Mouse (Mus musculus): Measurements from ENCODE around the gene Mapk12. TPM values are rescaled to one million over a fixed set of nuclear protein-coding genes. Genes with fewer than 3 reads are reported as not detected.

Gene Mapk12
- polyA plus RNA-seq, 1 experiment = 30.5 TPM

DNA sequence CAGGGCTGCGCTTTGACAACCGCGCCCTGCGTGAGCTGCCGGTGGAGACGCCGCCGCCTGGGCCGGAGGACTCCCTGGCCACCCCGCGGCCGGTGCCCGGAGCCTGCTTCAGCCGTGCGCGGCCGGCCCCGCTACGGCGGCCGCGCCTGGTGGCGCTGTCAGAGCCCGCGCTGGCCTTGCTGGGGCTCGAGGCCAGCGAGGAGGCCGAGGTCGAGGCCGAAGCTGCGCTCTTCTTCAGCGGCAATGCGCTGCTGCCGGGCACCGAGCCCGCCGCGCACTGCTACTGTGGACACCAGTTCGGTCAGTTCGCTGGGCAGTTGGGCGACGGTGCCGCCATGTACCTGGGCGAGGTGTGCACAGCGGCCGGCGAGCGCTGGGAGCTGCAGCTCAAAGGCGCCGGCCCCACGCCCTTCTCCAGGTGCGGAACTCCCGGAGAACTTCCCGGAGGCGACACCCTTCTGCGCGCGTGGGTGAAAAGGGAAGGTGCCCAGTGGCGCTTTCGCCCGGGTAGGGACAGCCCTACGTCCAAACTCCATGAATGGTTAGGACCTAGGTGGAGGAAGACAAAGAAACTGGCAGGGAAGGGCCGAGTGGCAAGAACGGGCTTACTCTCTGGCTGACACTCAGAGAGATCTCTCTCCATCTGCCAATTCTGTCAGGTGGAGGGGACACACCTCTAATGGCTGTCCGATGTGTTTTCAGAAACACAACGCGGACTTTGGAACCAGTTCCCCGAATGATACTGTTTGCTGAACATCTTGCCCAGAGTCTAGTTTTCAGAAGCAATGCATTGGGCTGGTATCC is 51.1 kb downstream of the Mapk12 start:
- TF ChIP-seq MYOD1 (IDR thresholded peaks at IDR 0.05; ENCODE audit: control insufficient read depth, insufficient read length, low read depth) (no peak), CEBPB (IDR thresholded peaks at IDR 0.05; ENCODE audit: low read depth) (no peak), MYOG (IDR thresholded peaks at IDR 0.05; ENCODE audit: control insufficient read depth, extremely low read depth, insufficient read length) (no peak), MAX (IDR thresholded peaks at IDR 0.05) (no peak), CTCF (IDR thresholded peaks at IDR 0.05; ENCODE audit: control insufficient read depth, insufficient read depth, insufficient read length) (no peak), USF1 (IDR thresholded peaks at IDR 0.05; ENCODE audit: low read depth) (no peak), FOSL1 (IDR thresholded peaks at IDR 0.05; ENCODE audit: insufficient read depth, low read length, poor library complexity, severe bottlenecking) (no peak)
- peaks cover 12% of the 10 kb centered on the region for H3K79me2 ChIP-seq (ENCODE audit: control insufficient read depth, insufficient read depth)
- peaks cover 12% of the 10 kb centered on the region for H3K36me3 ChIP-seq (ENCODE audit: control insufficient read depth, insufficient read depth)
- H3ac ChIP-seq (ENCODE audit: control insufficient read depth, insufficient read length, low read depth) = peak overlapping the region; percentile 84
- H3K4me3 ChIP-seq (ENCODE audit: insufficient read depth, poor library complexity, severe bottlenecking) = peak overlapping the region; percentile 84
- H3K79me3 ChIP-seq (ENCODE audit: low read depth) = no peaks in the 10 kb centered on the region
- H3K27me3 ChIP-seq (ENCODE audit: control insufficient read depth, insufficient read depth, insufficient read length) = no peaks in the 10 kb centered on the region

DNA sequence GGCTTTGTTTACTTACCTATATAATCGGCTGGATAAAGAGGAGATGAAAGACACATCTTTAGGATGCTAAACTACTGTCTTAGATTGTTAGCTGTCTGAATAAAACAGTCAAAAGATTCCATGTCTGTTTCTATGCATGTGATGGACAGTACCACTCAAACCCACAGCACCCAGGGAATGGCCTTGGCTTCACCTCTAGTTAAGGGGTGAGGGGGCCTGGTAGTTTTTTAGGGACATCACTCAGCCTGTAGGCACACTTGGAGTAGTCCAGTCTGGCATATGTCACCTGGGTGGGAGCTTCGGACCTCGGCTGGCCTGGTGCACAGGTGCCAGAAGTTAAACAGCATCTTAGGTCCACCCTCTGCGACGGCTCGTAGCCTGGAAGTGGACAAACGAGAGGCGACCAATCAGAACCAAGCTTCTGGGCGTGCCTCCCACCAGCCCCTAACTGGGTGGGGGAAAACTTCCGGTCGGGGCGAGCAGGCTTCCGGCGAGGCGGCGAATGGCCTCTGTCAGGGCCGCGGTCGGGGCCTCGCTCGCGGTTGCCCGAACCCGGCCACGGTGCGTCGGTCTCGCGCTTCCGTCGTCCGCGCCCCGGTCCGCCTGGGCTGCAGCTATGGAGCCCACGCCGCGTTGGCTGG is 51.8 kb downstream of the Mapk12 start, which contains the start of gene Selenoo:
Selenoo (plus strand) TSS at position 478 of the 641 bp plus-strand sequence.
- Histone ChIP-seq H3ac (ENCODE audit: control insufficient read depth, insufficient read length, low read depth) (peak within 1 kb of the TSS; percentile 84), H3K36me3 (ENCODE audit: control insufficient read depth, insufficient read depth) (peaks cover 13% of the 10 kb centered on the region), H3K79me3 (ENCODE audit: low read depth) (no peaks in the 10 kb centered on the region), H3K4me3 (ENCODE audit: insufficient read depth, poor library complexity, severe bottlenecking) (peak within 1 kb of the TSS; percentile 84), H3K79me2 (ENCODE audit: control insufficient read depth, insufficient read depth) (peaks cover 12% of the 10 kb centered on the region), H3K27me3 (ENCODE audit: control insufficient read depth, insufficient read depth, insufficient read length) (no peaks in the 10 kb centered on the region)
- TF ChIP-seq CEBPB (IDR thresholded peaks at IDR 0.05; ENCODE audit: low read depth) (no peak), CTCF (IDR thresholded peaks at IDR 0.05; ENCODE audit: control insufficient read depth, insufficient read depth, insufficient read length) (no peak), USF1 (IDR thresholded peaks at IDR 0.05; ENCODE audit: low read depth) (no peak), MYOG (IDR thresholded peaks at IDR 0.05; ENCODE audit: control insufficient read depth, extremely low read depth, insufficient read length) (no peak), MYOD1 (IDR thresholded peaks at IDR 0.05; ENCODE audit: control insufficient read depth, insufficient read length, low read depth) (peak; percentile 2), FOSL1 (IDR thresholded peaks at IDR 0.05; ENCODE audit: insufficient read depth, low read length, poor library complexity, severe bottlenecking) (no peak), MAX (IDR thresholded peaks at IDR 0.05) (peak; percentile 25)

DNA sequence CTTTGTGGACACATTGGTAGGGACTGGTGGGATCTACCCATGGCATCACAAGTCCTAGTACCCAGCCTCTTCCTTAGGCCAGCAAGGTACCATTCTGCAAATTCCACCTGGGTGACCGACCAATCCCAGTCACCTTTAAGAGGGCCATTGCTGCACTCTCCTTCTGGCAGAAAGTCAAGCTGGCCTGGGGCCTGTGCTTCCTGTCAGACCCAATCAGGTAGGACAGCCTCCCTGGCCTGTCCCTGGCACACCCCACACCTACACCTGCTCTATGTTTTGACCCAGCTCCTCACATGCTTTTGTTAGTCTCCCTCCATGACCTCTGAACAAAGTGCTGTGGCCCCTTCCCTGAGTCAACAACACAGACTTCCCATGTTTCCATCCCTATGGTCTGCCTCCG is 55.7 kb downstream of the Mapk12 start:
- H3K4me3 ChIP-seq (ENCODE audit: insufficient read depth, poor library complexity, severe bottlenecking) = no peak overlapping the region
- H3K27me3 ChIP-seq (ENCODE audit: control insufficient read depth, insufficient read depth, insufficient read length) = no peaks in the 10 kb centered on the region
- H3K79me3 ChIP-seq (ENCODE audit: low read depth) = no peaks in the 10 kb centered on the region
- H3ac ChIP-seq (ENCODE audit: control insufficient read depth, insufficient read length, low read depth) = no peak overlapping the region
- peaks cover 45% of the 10 kb centered on the region for H3K36me3 ChIP-seq (ENCODE audit: control insufficient read depth, insufficient read depth)
- H3K79me2 ChIP-seq (ENCODE audit: control insufficient read depth, insufficient read depth) = peaks cover 21% of the 10 kb centered on the region
- TF ChIP-seq MYOG (IDR thresholded peaks at IDR 0.05; ENCODE audit: control insufficient read depth, extremely low read depth, insufficient read length) (no peak), MAX (IDR thresholded peaks at IDR 0.05) (no peak)

DNA sequence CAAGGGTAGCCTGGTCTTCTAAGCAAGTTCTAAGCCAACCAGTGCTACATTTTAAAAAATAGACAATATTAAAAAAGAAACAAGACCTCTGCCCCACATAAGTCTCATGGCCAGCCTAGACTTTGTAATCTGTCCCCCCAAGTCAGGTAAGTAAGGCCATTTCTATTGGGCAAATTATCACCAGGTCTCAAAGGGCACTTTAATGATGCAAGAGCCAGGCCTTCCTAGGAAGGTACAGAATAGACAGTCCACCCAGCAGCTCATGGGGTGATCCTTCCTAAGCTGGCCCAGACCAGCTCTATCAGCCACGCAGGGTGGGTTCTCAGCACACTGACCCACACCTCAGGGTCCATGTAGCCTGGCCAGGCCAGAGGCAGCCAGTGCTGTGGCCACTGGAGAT is 56.6 kb downstream of the Mapk12 start:
- H3K79me2 ChIP-seq (ENCODE audit: control insufficient read depth, insufficient read depth) = peaks cover 23% of the 10 kb centered on the region
- no peak overlapping the region for H3ac ChIP-seq (ENCODE audit: control insufficient read depth, insufficient read length, low read depth)
- H3K4me3 ChIP-seq (ENCODE audit: insufficient read depth, poor library complexity, severe bottlenecking) = no peak overlapping the region
- H3K27me3 ChIP-seq (ENCODE audit: control insufficient read depth, insufficient read depth, insufficient read length) = no peaks in the 10 kb centered on the region
- no peak for TF ChIP-seq MAX (IDR thresholded peaks at IDR 0.05)
- no peak for TF ChIP-seq USF1 (IDR thresholded peaks at IDR 0.05; ENCODE audit: low read depth)
- no peak for TF ChIP-seq FOSL1 (IDR thresholded peaks at IDR 0.05; ENCODE audit: insufficient read depth, low read length, poor library complexity, severe bottlenecking)
- TF ChIP-seq CTCF (IDR thresholded peaks at IDR 0.05; ENCODE audit: control insufficient read depth, insufficient read depth, insufficient read length) = no peak
- no peak for TF ChIP-seq CEBPB (IDR thresholded peaks at IDR 0.05; ENCODE audit: low read depth)
- no peak for TF ChIP-seq MYOD1 (IDR thresholded peaks at IDR 0.05; ENCODE audit: control insufficient read depth, insufficient read length, low read depth)
- TF ChIP-seq MYOG (IDR thresholded peaks at IDR 0.05; ENCODE audit: control insufficient read depth, extremely low read depth, insufficient read length) = no peak
- H3K36me3 ChIP-seq (ENCODE audit: control insufficient read depth, insufficient read depth) = peaks cover 45% of the 10 kb centered on the region
- H3K79me3 ChIP-seq (ENCODE audit: low read depth) = peaks cover 2% of the 10 kb centered on the region

Small RNA genes lying within 50 kb of the gene (microRNA-seq; reads per million reads assigned to microRNA genes)
- gene Mir6958 (ENCODE audit: borderline microRNAs expressed) (0.32 reads per million), gene Mir7118 (ENCODE audit: borderline microRNAs expressed) (0.76 reads per million, percentile 16 among the genes with 10 or more reads in this experiment)

Other genes starting within 250 kb of the Mapk12 start
- gene Ttll8, start 186.3 kb downstream of the Mapk12 start, polyA plus RNA-seq (2012; fragmentation: generic; extraction: Trizol) = not detected
- 0.02 TPM for gene Mlc1, start 161.7 kb downstream of the Mapk12 start, polyA plus RNA-seq (2012; fragmentation: generic; extraction: Trizol)
- gene Mov10l1, start 157.8 kb downstream of the Mapk12 start, polyA plus RNA-seq (2012; fragmentation: generic; extraction: Trizol) = not detected
- gene Panx2, start 81.0 kb downstream of the Mapk12 start, polyA plus RNA-seq (2012; fragmentation: generic; extraction: Trizol) = not detected
- 74.1 TPM for gene Trabd, start 65.6 kb downstream of the Mapk12 start, polyA plus RNA-seq (2012; fragmentation: generic; extraction: Trizol)
- 13.7 TPM for gene Selenoo, start 51.6 kb downstream of the Mapk12 start, polyA plus RNA-seq (2012; fragmentation: generic; extraction: Trizol)
- gene Tubgcp6, start 17.6 kb downstream of the Mapk12 start, polyA plus RNA-seq (2012; fragmentation: generic; extraction: Trizol) = 19.0 TPM
- gene Hdac10, start 12.0 kb downstream of the Mapk12 start, polyA plus RNA-seq (2012; fragmentation: generic; extraction: Trizol) = 15.0 TPM
- gene Mapk11, start 8.9 kb upstream of the Mapk12 start, polyA plus RNA-seq (2012; fragmentation: generic; extraction: Trizol) = 14.9 TPM
- 206 TPM for gene Plxnb2, start 40.1 kb upstream of the Mapk12 start, polyA plus RNA-seq (2012; fragmentation: generic; extraction: Trizol)
- 2.1 TPM for gene Dennd6b, start 55.8 kb upstream of the Mapk12 start, polyA plus RNA-seq (2012; fragmentation: generic; extraction: Trizol)
- gene Ppp6r2, start 70.8 kb upstream of the Mapk12 start, polyA plus RNA-seq (2012; fragmentation: generic; extraction: Trizol) = 18.4 TPM
- 143 TPM for gene Sbf1, start 174.6 kb upstream of the Mapk12 start, polyA plus RNA-seq (2012; fragmentation: generic; extraction: Trizol)
- gene Adm2, start 182.0 kb upstream of the Mapk12 start, polyA plus RNA-seq (2012; fragmentation: generic; extraction: Trizol) = 7.0 TPM
- gene Miox, start 193.7 kb upstream of the Mapk12 start, polyA plus RNA-seq (2012; fragmentation: generic; extraction: Trizol) = not detected
- 95.9 TPM for gene Lmf2, start 215.0 kb upstream of the Mapk12 start, polyA plus RNA-seq (2012; fragmentation: generic; extraction: Trizol)
- 185 TPM for gene Ncaph2, start 215.0 kb upstream of the Mapk12 start, polyA plus RNA-seq (2012; fragmentation: generic; extraction: Trizol)
- 47.6 TPM for gene Sco2, start 233.1 kb upstream of the Mapk12 start, polyA plus RNA-seq (2012; fragmentation: generic; extraction: Trizol)
- gene Tymp, start 236.3 kb upstream of the Mapk12 start, polyA plus RNA-seq (2012; fragmentation: generic; extraction: Trizol) = 3.4 TPM
- not detected for gene Odf3b, start 238.6 kb upstream of the Mapk12 start, polyA plus RNA-seq (2012; fragmentation: generic; extraction: Trizol)
- not detected for gene Klhdc7b, start 244.2 kb upstream of the Mapk12 start, polyA plus RNA-seq (2012; fragmentation: generic; extraction: Trizol)